Mouse (Mus musculus): Measurements from ENCODE around the gene Sec24b.

Sec24b gene

GRCm38 (mm10) chr3:130061281-130061680, at the start of gene Sec24b:
Gene Sec24b (minus strand): TSS chr3:130061553.
- DNase-seq (ENCODE audit: low spot score), result peak; percentile 6

- no peak for DNase-seq (ENCODE audit: low spot score)
Observed at GRCm38 (mm10) chr3:130104471-130104870, 43.1 kb upstream of the Sec24b start.

- no peak for DNase-seq (ENCODE audit: low spot score)
Observed at GRCm38 (mm10) chr3:130103486-130103885, 42.1 kb upstream of the Sec24b start.

- DNase-seq (ENCODE audit: low spot score), result no peak
Observed at GRCm38 (mm10) chr3:130095160-130095781, 33.9 kb upstream of the Sec24b start.

GRCm38 (mm10) chr3:130094125-130094704, 32.9 kb upstream of the Sec24b start:
- DNase-seq (ENCODE audit: low spot score), result no peak

- DNase-seq (ENCODE audit: low spot score), result no peak
Observed at GRCm38 (mm10) chr3:130090460-130090859, 29.1 kb upstream of the Sec24b start.

- DNase-seq (ENCODE audit: low spot score), result no peak
Observed at GRCm38 (mm10) chr3:130088654-130089053, 27.3 kb upstream of the Sec24b start.

- no peak for DNase-seq (ENCODE audit: low spot score)
Observed at GRCm38 (mm10) chr3:130087466-130087865, 26.1 kb upstream of the Sec24b start.

- DNase-seq (ENCODE audit: low spot score), result no peak
Observed at GRCm38 (mm10) chr3:130086372-130087080, 25.2 kb upstream of the Sec24b start.

- no peak for DNase-seq (ENCODE audit: low spot score)
Observed at GRCm38 (mm10) chr3:130083312-130083711, 22.0 kb upstream of the Sec24b start.

- no peak for DNase-seq (ENCODE audit: low spot score)
Observed at GRCm38 (mm10) chr3:130080666-130081065, 19.3 kb upstream of the Sec24b start.

GRCm38 (mm10) chr3:130079794-130080193, 18.4 kb upstream of the Sec24b start:
- DNase-seq (ENCODE audit: low spot score), result peak; percentile 50

- DNase-seq (ENCODE audit: low spot score), result no peak
Observed at GRCm38 (mm10) chr3:130077291-130077690, 15.9 kb upstream of the Sec24b start.

GRCm38 (mm10) chr3:130075746-130076145, 14.4 kb upstream of the Sec24b start:
- DNase-seq (ENCODE audit: low spot score), result no peak

- no peak for DNase-seq (ENCODE audit: low spot score)
Observed at GRCm38 (mm10) chr3:130073085-130073484, 11.7 kb upstream of the Sec24b start.

GRCm38 (mm10) chr3:130071918-130072317, 10.6 kb upstream of the Sec24b start:
- DNase-seq (ENCODE audit: low spot score), result no peak

- DNase-seq (ENCODE audit: low spot score), result peak; percentile 77
Observed at GRCm38 (mm10) chr3:130060396-130061029, 840 bp downstream of the Sec24b start.

GRCm38 (mm10) chr3:130059805-130060395, 1.5 kb downstream of the Sec24b start:
- DNase-seq (ENCODE audit: low spot score), result peak; percentile 52

- DNase-seq (ENCODE audit: low spot score), result no peak
Observed at GRCm38 (mm10) chr3:130058488-130058887, 2.9 kb downstream of the Sec24b start.

- DNase-seq (ENCODE audit: low spot score), result no peak
Observed at GRCm38 (mm10) chr3:130057569-130058345, 3.6 kb downstream of the Sec24b start.

All from T-cell, adult 2 months (primary cell).